Mouse (Mus musculus): ENCODE measurements around the gene Schip1. TPM values are rescaled to one million over a fixed set of nuclear protein-coding genes. Genes with fewer than 3 reads are reported as not detected.
"Not testable (repeated sequence)": the region's sequence is repeated elsewhere in the genome, so short reads cannot be mapped to it uniquely, and the experiment has no call there.

The Schip1 gene
- polyA plus RNA-seq, 1 experiment from 2014 or later, result 163 TPM

GRCm38 (mm10) chr3:68059162-68059800 is 5.3 kb upstream of the Schip1 start:
- ATAC-seq (ENCODE audit: low FRiP score), result peak; percentile 75; the same call in 1 of the 2 replicates
- no peaks in the 10 kb centered on the region for H3K36me3 ChIP-seq (replicated peaks; ENCODE audit: control insufficient read depth, insufficient read depth)
- no peaks in the 10 kb centered on the region for H3K4me1 ChIP-seq (replicated peaks; ENCODE audit: control insufficient read depth, insufficient read depth, low read length)
- H3K9me3 ChIP-seq (ENCODE audit: control insufficient read depth, low read length), result no peaks in the 10 kb centered on the region
- no peak overlapping the region for H3K4me2 ChIP-seq (replicated peaks)
- no peak overlapping the region for H3K9ac ChIP-seq
- no peak overlapping the region for H3K27ac ChIP-seq
- H3K4me3 ChIP-seq (replicated peaks; ENCODE audit: low read length), result no peak overlapping the region
- 52% methylated on average over 2 of the region's 2 CpGs for WGBS
- DNase-seq (ENCODE audit: low spot score), result peak; percentile 74
- H3K27me3 ChIP-seq (ENCODE audit: control insufficient read depth, insufficient read depth, low read length), result no peaks in the 10 kb centered on the region

- Histone ChIP-seq H3K27ac (peak overlapping the region; percentile 44), H3K27me3 (ENCODE audit: control insufficient read depth, insufficient read depth, low read length) (no peaks in the 10 kb centered on the region)
- WGBS, result 56% methylated on average over 9 of the region's 9 CpGs
Observed at GRCm38 (mm10) chr3:68071395-68072386, 7.1 kb downstream of the Schip1 start.

GRCm38 (mm10) chr3:68077406-68077805 is 12.8 kb downstream of the Schip1 start:
- H3K4me1 ChIP-seq (replicated peaks; ENCODE audit: control insufficient read depth, insufficient read depth, low read length), result no peaks in the 10 kb centered on the region
- no peak overlapping the region for H3K27ac ChIP-seq
- no peak overlapping the region for H3K9ac ChIP-seq
- H3K36me3 ChIP-seq (replicated peaks; ENCODE audit: control insufficient read depth, insufficient read depth), result no peaks in the 10 kb centered on the region
- no peak overlapping the region for H3K4me3 ChIP-seq (replicated peaks; ENCODE audit: low read length)
- 80% methylated on average over 4 of the region's 4 CpGs for WGBS
- H3K27me3 ChIP-seq (ENCODE audit: control insufficient read depth, insufficient read depth, low read length), result no peaks in the 10 kb centered on the region
- ATAC-seq (ENCODE audit: low FRiP score) (no peak), DNase-seq (ENCODE audit: low spot score) (no peak)
- no peak overlapping the region for H3K4me2 ChIP-seq (replicated peaks)
- H3K9me3 ChIP-seq (ENCODE audit: control insufficient read depth, low read length), result no peaks in the 10 kb centered on the region

More at GRCm38 (mm10) chr3:68071395-68072386, 7.1 kb downstream of the Schip1 start:
- Histone ChIP-seq H3K4me1 (replicated peaks; ENCODE audit: control insufficient read depth, insufficient read depth, low read length) (no peaks in the 10 kb centered on the region), H3K36me3 (replicated peaks; ENCODE audit: control insufficient read depth, insufficient read depth) (no peaks in the 10 kb centered on the region), H3K4me3 (replicated peaks; ENCODE audit: low read length) (no peak overlapping the region), H3K4me2 (replicated peaks) (no peak overlapping the region), H3K9ac (no peak overlapping the region), H3K9me3 (ENCODE audit: control insufficient read depth, low read length) (no peaks in the 10 kb centered on the region)
- peak; percentile 84 for ATAC-seq (ENCODE audit: low FRiP score)
- DNase-seq (ENCODE audit: low spot score), result peak; percentile 77

GRCm38 (mm10) chr3:68085024-68085423 is 20.4 kb downstream of the Schip1 start:
- Histone ChIP-seq H3K9ac (no peak overlapping the region), H3K4me1 (replicated peaks; ENCODE audit: control insufficient read depth, insufficient read depth, low read length) (no peaks in the 10 kb centered on the region), H3K27me3 (ENCODE audit: control insufficient read depth, insufficient read depth, low read length) (no peaks in the 10 kb centered on the region), H3K9me3 (ENCODE audit: control insufficient read depth, low read length) (no peaks in the 10 kb centered on the region), H3K4me3 (replicated peaks; ENCODE audit: low read length) (no peak overlapping the region), H3K27ac (no peak overlapping the region), H3K4me2 (replicated peaks) (no peak overlapping the region), H3K36me3 (replicated peaks; ENCODE audit: control insufficient read depth, insufficient read depth) (no peaks in the 10 kb centered on the region)
- no peak for ATAC-seq (ENCODE audit: low FRiP score)
- DNase-seq (ENCODE audit: low spot score), result no peak
- 56% methylated on average over 2 of the region's 2 CpGs for WGBS

- H3K4me1 ChIP-seq (replicated peaks; ENCODE audit: control insufficient read depth, insufficient read depth, low read length), result no peaks in the 10 kb centered on the region
- H3K36me3 ChIP-seq (replicated peaks; ENCODE audit: control insufficient read depth, insufficient read depth), result no peaks in the 10 kb centered on the region
- ATAC-seq (ENCODE audit: low FRiP score), result no peak
- no peaks in the 10 kb centered on the region for H3K9me3 ChIP-seq (ENCODE audit: control insufficient read depth, low read length)
- WGBS, result 64% methylated on average over 4 of the region's 4 CpGs
- DNase-seq (ENCODE audit: low spot score), result no peak
- H3K4me2 ChIP-seq (replicated peaks), result no peak overlapping the region
- H3K27ac ChIP-seq, result no peak overlapping the region
- no peak overlapping the region for H3K9ac ChIP-seq
- H3K4me3 ChIP-seq (replicated peaks; ENCODE audit: low read length), result no peak overlapping the region
- no peaks in the 10 kb centered on the region for H3K27me3 ChIP-seq (ENCODE audit: control insufficient read depth, insufficient read depth, low read length)
Observed at GRCm38 (mm10) chr3:68092108-68092507, 27.5 kb downstream of the Schip1 start.

- Histone ChIP-seq H3K4me2 (replicated peaks) (no peak overlapping the region), H3K36me3 (replicated peaks; ENCODE audit: control insufficient read depth, insufficient read depth) (no peaks in the 10 kb centered on the region), H3K27me3 (ENCODE audit: control insufficient read depth, insufficient read depth, low read length) (no peaks in the 10 kb centered on the region), H3K9me3 (ENCODE audit: control insufficient read depth, low read length) (no peaks in the 10 kb centered on the region), H3K9ac (no peak overlapping the region), H3K4me3 (replicated peaks; ENCODE audit: low read length) (no peak overlapping the region), H3K4me1 (replicated peaks; ENCODE audit: control insufficient read depth, insufficient read depth, low read length) (no peaks in the 10 kb centered on the region), H3K27ac (no peak overlapping the region)
- WGBS, result 85% methylated on average over 4 of the region's 4 CpGs
- DNase-seq (ENCODE audit: low spot score) (no peak), ATAC-seq (ENCODE audit: low FRiP score) (no peak)
Observed at GRCm38 (mm10) chr3:68096724-68097431, 32.3 kb downstream of the Schip1 start.

- H3K4me1 ChIP-seq (replicated peaks; ENCODE audit: control insufficient read depth, insufficient read depth, low read length); H3K27me3 ChIP-seq (ENCODE audit: control insufficient read depth, insufficient read depth, low read length); H3K9ac ChIP-seq; ATAC-seq (ENCODE audit: low FRiP score); H3K9me3 ChIP-seq (ENCODE audit: control insufficient read depth, low read length); H3K4me3 ChIP-seq (replicated peaks; ENCODE audit: low read length); H3K27ac ChIP-seq; DNase-seq (ENCODE audit: low spot score); H3K36me3 ChIP-seq (replicated peaks; ENCODE audit: control insufficient read depth, insufficient read depth); H3K4me2 ChIP-seq (replicated peaks): not testable (repeated sequence)
- 91% methylated on average over 6 of the region's 6 CpGs for WGBS
Observed at GRCm38 (mm10) chr3:68099561-68099960, 35.0 kb downstream of the Schip1 start.

- no peaks in the 10 kb centered on the region for H3K27me3 ChIP-seq (ENCODE audit: control insufficient read depth, insufficient read depth, low read length)
- ATAC-seq (ENCODE audit: low FRiP score) (no peak), DNase-seq (ENCODE audit: low spot score) (no peak)
- H3K4me1 ChIP-seq (replicated peaks; ENCODE audit: control insufficient read depth, insufficient read depth, low read length), result peaks cover 10% of the 10 kb centered on the region; the same call in 1 of the 2 replicates
- no peak overlapping the region for H3K27ac ChIP-seq
- no peak overlapping the region for H3K9ac ChIP-seq
- no peak overlapping the region for H3K4me3 ChIP-seq (replicated peaks; ENCODE audit: low read length)
- no peaks in the 10 kb centered on the region for H3K9me3 ChIP-seq (ENCODE audit: control insufficient read depth, low read length)
- H3K4me2 ChIP-seq (replicated peaks), result no peak overlapping the region
- no peaks in the 10 kb centered on the region for H3K36me3 ChIP-seq (replicated peaks; ENCODE audit: control insufficient read depth, insufficient read depth)
- WGBS, result 87% methylated on average over 4 of the region's 4 CpGs
Observed at GRCm38 (mm10) chr3:68101343-68101742, 36.7 kb downstream of the Schip1 start.

Measured in hindbrain, embryonic 14.5 days (tissue).